Mouse (Mus musculus): ENCODE measurements at regions not wholly inside any gene's neighbourhood (a gene's known extent, or its start where the extent isn't known, plus 50 kb on each side); places are given as distances from the start of the nearest gene placed in this dataset.

GRCm38 (mm10) chr4:152962165-152962564, 484.5 kb upstream of the Kcnab2 start:
- TF ChIP-seq POLR2A (IDR thresholded peaks at IDR 0.05; ENCODE audit: insufficient read depth, low read length) (no peak), CTCF (IDR thresholded peaks at IDR 0.05; ENCODE audit: low read depth, low read length) (no peak)

All from ES-Bruce4 (cell line).